In the genomic region with DNA sequence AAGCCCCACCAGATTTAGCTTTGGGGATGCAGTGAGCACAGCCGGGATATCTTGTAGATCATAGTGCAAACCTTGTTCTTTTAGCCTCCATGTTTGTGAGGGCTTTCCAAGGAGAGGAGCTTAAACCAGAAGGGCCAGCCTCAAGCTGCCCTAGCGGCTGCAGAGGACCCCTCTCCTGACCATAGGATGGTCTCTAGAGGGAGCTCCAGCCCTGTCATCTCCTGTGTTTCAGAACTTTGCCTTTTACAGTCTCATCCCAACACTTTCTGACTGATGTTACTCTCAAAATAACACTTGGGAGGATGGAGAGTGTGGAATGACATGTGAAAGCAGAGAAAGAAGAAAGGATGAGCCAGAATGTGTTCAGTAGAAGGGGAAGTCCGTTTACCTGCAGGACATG, we compare ENCODE assay signal across 9 mouse cellular contexts. TPM values are rescaled to one million over a fixed set of nuclear protein-coding genes. Genes with fewer than 3 reads are reported as not detected.
DNase-seq lines count a peak whose midpoint lies in the region; ATAC-seq and TF ChIP-seq lines count a peak whose summit lies in the region.
"Had no signal": no experiment of that assay in that cellular context is flagged by ENCODE, and none has a peak within 500 bp of the region (broad histone marks: within the 10 kb centered on the region; RNA-seq: fewer than 3 reads in every experiment).

No protein-coding gene starts in this region.

- no peak for ATAC-seq in stomach, postnatal 0 days (ENCODE audit: low FRiP score, low TSS enrichment)

- TF ChIP-seq CTCF in kidney, adult 2 months (conservative IDR thresholded peaks at IDR 0.05; ENCODE audit: insufficient read depth, insufficient read length, low read depth, low read length) = no peak; the same call in 1 of the 2 replicates
- TF ChIP-seq CTCF in lung, adult 2 months (IDR thresholded peaks at IDR 0.05; ENCODE audit: insufficient read depth, low read length) = no peak
- TF ChIP-seq CTCF in stomach, postnatal 0 days (IDR thresholded peaks at IDR 0.05; ENCODE audit: low read depth) = peak; percentile 60
- no peak for TF ChIP-seq CTCF in thymus, adult 2 months (IDR thresholded peaks at IDR 0.05; ENCODE audit: borderline replicate concordance, control insufficient read depth, extremely low read depth, insufficient read depth, low read length, poor library complexity)

- whole genome bisulfite sequencing in kidney, adult 2 months = 41% methylated on average over 3 of the region's 3 CpGs
- WGBS in lung, adult 2 months = 23% methylated on average over 3 of the region's 3 CpGs
- WGBS in stomach, postnatal 0 days = 29% methylated on average over 3 of the region's 3 CpGs
- 44% methylated on average over 3 of the region's 3 CpGs for WGBS in thymus, adult 2 months

- peak; percentile 48 to 57 for DNase-seq in cerebellum, postnatal 14 days
- DNase-seq in cerebellum, adult 11-12 months = no peak
- peak; percentile 1 for DNase-seq in kidney, adult 2 months
- no peak for DNase-seq in kidney, adult 8-10 months
- peak; percentile 3 for DNase-seq in lung, postnatal 14 days
- DNase-seq in lung, adult 2 months = no peak
- DNase-seq in stomach, postnatal 0 days (ENCODE audit: low spot score) = no peak
- DNase-seq in thymus, adult 2 months = no peak

- no peak overlapping the region for H3K4me3 ChIP-seq in kidney, adult 2 months (ENCODE audit: insufficient read depth, low read depth, low read length)
- no peak overlapping the region for H3K4me3 ChIP-seq in lung, adult 2 months (replicated peaks; ENCODE audit: extremely low read depth, low read depth, low read length)
- no peak overlapping the region for H3K4me3 ChIP-seq in stomach, postnatal 0 days (ENCODE audit: low read depth, low read length)
- no peak overlapping the region for H3K4me3 ChIP-seq in thymus, adult 2 months (ENCODE audit: control insufficient read depth, insufficient read depth, low read length)
- H3K4me3 ChIP-seq: myocyte had no signal

- no peak overlapping the region for H3K27ac ChIP-seq in kidney, adult 2 months (ENCODE audit: insufficient read depth, low read depth, low read length)
- H3K27ac ChIP-seq in stomach, postnatal 0 days (replicated peaks) = no peak overlapping the region
- no peak overlapping the region for H3K27ac ChIP-seq in thymus, adult 2 months (ENCODE audit: control insufficient read depth, insufficient read depth, low read length)

- H3K27me3 ChIP-seq in kidney, adult 2 months (replicated peaks; ENCODE audit: control insufficient read depth, insufficient read depth, low read length) = no peaks in the 10 kb centered on the region
- H3K27me3 ChIP-seq in stomach, postnatal 0 days (ENCODE audit: control insufficient read depth, insufficient read depth, low read length) = no peaks in the 10 kb centered on the region
- no peaks in the 10 kb centered on the region for H3K27me3 ChIP-seq in thymus, adult 2 months (ENCODE audit: control insufficient read depth, insufficient read depth, low read length)

- H3K9me3 ChIP-seq in stomach, postnatal 0 days (ENCODE audit: control insufficient read depth, low read length) = no peaks in the 10 kb centered on the region

- no peak overlapping the region for H3K9ac ChIP-seq in stomach, postnatal 0 days (ENCODE audit: low read length)

- no peak overlapping the region for H3K4me2 ChIP-seq in stomach, postnatal 0 days (replicated peaks; ENCODE audit: low read depth)

- no peaks in the 10 kb centered on the region for H3K36me3 ChIP-seq in kidney, adult 2 months (ENCODE audit: control insufficient read depth, insufficient read depth, low read length)
- H3K36me3 ChIP-seq in stomach, postnatal 0 days (ENCODE audit: control insufficient read depth, insufficient read depth, low read length) = no peaks in the 10 kb centered on the region
- no peaks in the 10 kb centered on the region for H3K36me3 ChIP-seq in thymus, adult 2 months (ENCODE audit: control insufficient read depth, insufficient read depth, low read length)

- no peak for TF ChIP-seq POLR2A in kidney, adult 2 months (IDR thresholded peaks at IDR 0.05; ENCODE audit: low read depth, low read length)
- no peak for TF ChIP-seq POLR2A in lung, adult 2 months (IDR thresholded peaks at IDR 0.05; ENCODE audit: borderline replicate concordance, extremely low read depth, low read depth, low read length)
- no peak for TF ChIP-seq POLR2A in thymus, adult 2 months (IDR thresholded peaks at IDR 0.05; ENCODE audit: control insufficient read depth, extremely low read depth, insufficient read depth, low read length, poor library complexity)

- no peaks in the 10 kb centered on the region for H3K4me1 ChIP-seq in kidney, adult 2 months (ENCODE audit: control insufficient read depth, insufficient read depth, low read length)
- H3K4me1 ChIP-seq in lung, adult 2 months (ENCODE audit: control insufficient read depth, insufficient read depth, low read length) = no peaks in the 10 kb centered on the region
- H3K4me1 ChIP-seq in stomach, postnatal 0 days (replicated peaks; ENCODE audit: control insufficient read depth, insufficient read depth) = no peaks in the 10 kb centered on the region
- H3K4me1 ChIP-seq in thymus, adult 2 months (replicated peaks; ENCODE audit: control insufficient read depth, insufficient read depth, low read length) = no peaks in the 10 kb centered on the region

- TF ChIP-seq EP300 in stomach, postnatal 0 days (optimal IDR thresholded peaks at IDR 0.05) = no peak

RNA-seq across cellular contexts. Expression of a gene that starts 11.4 kb away (rescaled TPM):
- 0.16 and 0.24 TPM in 2 replicates for polyA plus RNA-seq in kidney, adult 2 months (2012; rRNA removed)
- 0.06 and 0.12 TPM in 2 replicates for polyA plus RNA-seq in lung, adult 2 months (2012; rRNA removed)
- polyA plus RNA-seq in stomach, postnatal 0 days (2015; fragmentation: Nextera tagmentation; extraction: Ambion mirVana) = 0.23 and 0.25 TPM in 2 replicates
- polyA plus RNA-seq in thymus, adult 2 months (2012; rRNA removed) = 0.03 and 0.06 TPM in 2 replicates

Comparison
In these comparisons a context has a peak if more than half of its experiments do, and no peak if none do; other contexts are left out.
1. DNase-seq: peak in cerebellum, postnatal 14 days (2 of 2), kidney, adult 2 months (single experiment) and lung, postnatal 14 days (single experiment); none in cerebellum, adult 11-12 months (single experiment), kidney, adult 8-10 months (0 of 2), lung, adult 2 months (single experiment), stomach, postnatal 0 days (single experiment) and thymus, adult 2 months (single experiment).